Mouse (Mus musculus) frontal cortex, postnatal 36 days (tissue): ENCODE results near the gene Hs2st1.

Experiments used
- DNase-seq, 2 experiments: peaks; one replicate each; pipeline ENCODE4 v3.0.0; 2022; ENCODE audit warnings: low spot score in 2 of 2

The Hs2st1 gene

DNA sequence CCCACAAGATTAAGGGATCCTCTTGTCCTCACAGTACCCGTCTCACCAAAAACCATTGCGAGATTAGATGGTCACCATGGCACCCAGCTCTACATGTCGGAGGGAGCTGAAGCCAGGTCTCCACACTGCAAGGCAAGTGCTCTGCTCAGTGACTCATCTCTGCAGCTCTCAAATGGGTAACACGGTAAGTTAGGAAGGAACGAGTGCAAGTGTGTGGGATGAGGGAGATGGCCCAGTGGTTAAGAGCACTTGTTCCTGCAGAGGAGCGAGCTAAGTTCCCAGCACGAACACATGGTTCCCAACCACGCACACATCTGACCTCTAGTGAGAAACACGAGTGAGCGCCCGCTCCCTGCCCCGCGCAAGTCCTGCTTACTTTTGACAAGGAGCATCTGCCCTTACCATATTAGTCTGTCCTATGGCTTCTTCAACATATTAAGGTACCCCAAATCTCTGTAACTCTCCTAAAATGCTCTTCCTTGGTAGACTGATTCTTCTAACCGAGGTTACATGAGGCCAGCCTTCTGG lies 132.0 kb downstream of the Hs2st1 start:
- no peak for DNase-seq

DNA sequence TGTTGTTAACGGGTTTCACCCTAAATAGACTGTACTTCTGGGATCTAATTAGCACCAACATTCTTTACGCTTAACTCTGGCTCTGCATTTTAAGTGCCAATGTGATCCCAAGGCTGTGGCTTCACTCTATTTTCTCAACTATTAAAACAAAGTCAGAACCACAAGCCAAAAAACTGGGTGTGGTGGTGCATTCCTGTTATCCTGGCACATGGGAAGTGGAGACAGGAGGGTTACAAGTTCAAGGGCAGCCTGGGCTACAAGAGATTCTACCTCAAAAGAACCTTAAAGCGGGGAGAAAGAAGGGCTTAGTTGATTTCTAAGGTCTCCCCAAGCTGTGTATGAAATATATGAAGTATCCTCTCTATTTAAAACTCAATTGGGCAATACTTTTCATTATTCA lies 133.9 kb downstream of the Hs2st1 start:
- no peak for DNase-seq

GRCm38 (mm10) chr3:144435281-144435680 lies 134.7 kb downstream of the Hs2st1 start:
- DNase-seq = no peak

DNA sequence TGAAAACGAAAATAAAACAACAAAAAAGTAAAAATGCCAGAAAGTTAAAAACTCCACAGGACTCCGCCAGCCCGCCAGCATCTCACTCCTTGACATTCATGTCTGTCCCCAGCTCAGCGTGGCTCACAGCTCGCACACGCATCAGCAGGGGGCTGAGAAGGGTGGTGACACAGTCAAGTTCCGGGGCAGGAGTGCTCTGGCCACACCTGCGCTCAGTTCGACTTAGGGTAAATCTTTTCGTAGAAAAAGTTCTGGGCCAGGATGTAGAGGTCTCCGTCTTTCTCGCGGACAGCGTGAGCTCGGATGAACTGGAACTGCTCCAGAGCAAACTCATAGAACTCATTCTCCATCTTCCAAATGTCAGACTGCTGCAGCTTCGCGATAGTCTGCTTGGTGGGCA lies 135.7 kb downstream of the Hs2st1 start:
- DNase-seq = no peak

DNA sequence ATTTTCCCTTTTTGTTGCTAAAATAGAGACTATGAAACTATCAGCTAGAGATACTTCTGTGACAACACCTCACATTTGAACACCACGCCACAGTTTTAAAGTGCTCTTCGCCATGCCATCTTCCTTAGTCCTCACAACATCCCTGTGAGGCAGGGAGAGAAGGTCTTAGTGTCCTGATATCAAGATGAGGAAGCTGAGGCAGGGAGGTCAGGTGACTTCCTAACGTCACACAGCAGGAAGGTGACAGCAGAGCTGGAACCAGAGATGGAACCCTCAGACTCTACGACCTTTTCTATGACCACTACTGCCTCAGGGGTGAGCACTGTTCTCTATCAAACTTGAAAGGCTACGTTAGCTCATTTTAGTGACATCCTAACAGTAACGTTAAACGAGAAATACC lies 136.9 kb downstream of the Hs2st1 start:
- DNase-seq = no peak

DNA sequence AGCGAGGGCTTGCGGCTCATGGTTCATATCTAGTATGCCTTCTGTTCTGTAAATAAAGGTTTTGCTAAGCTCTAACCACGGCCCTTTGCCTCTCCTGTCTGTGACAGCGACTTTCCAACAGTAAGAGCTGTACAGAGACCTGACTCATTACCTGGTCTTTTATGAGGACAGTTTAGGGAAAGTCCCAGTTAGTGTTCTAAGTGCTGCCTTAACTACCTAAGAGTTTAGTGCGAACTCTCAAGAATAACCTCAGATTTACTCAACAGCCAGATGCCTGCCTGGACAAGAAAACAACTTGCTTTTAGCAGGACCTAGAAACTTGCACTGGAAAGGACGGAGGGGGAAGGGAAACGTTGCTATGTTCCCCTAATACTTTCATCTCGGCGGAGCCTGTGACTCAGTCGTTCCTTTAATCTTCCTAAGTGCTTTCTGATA lies 137.8 kb downstream of the Hs2st1 start:
- no peak for DNase-seq

- DNase-seq = no peak
These were observed 141.2 kb downstream of the Hs2st1 start for GRCm38 (mm10) chr3:144428514-144429431.

GRCm38 (mm10) chr3:144425041-144425448 lies 144.9 kb downstream of the Hs2st1 start:
- DNase-seq = peak; percentile 77 to 88

- DNase-seq = no peak
These were observed 148.4 kb downstream of the Hs2st1 start for GRCm38 (mm10) chr3:144421404-144422180.

- no peak for DNase-seq
These were observed 156.2 kb downstream of the Hs2st1 start for GRCm38 (mm10) chr3:144413821-144414220.

GRCm38 (mm10) chr3:144412538-144413272 lies 157.3 kb downstream of the Hs2st1 start:
- DNase-seq = no peak

DNA sequence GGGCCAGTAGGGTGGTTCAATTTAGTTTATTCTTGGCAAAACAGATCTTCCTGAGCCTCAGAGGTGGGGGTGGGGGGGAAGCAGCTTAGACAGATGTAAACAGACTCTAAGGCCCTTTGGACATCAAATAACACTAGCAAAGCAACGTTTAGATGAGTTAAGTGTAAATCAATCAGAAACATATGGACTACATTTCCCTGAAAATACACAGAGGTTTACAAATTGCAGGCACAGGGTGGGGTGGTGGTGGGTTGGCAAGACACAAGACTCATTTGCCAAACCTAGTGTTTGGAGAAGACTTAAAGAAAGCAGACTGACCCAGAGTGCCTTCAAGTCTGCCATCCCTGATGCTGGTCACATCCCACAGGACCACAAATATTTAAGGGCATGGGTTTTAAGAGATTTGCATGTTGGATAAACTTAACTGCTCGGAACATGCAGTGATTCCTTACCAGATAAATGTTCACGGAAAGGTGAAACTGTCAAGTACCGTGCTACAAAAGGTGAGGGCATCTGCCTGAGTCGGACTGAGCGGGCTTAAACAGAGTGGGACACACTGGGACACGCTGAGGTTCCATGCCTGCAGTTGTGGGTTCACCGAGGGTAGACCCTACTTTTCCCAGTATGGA lies 158.2 kb downstream of the Hs2st1 start:
- DNase-seq = no peak

GRCm38 (mm10) chr3:144411051-144411542 lies 158.9 kb downstream of the Hs2st1 start:
- DNase-seq = no peak

- no peak for DNase-seq
These were observed 161.0 kb downstream of the Hs2st1 start for GRCm38 (mm10) chr3:144408953-144409352.

DNA sequence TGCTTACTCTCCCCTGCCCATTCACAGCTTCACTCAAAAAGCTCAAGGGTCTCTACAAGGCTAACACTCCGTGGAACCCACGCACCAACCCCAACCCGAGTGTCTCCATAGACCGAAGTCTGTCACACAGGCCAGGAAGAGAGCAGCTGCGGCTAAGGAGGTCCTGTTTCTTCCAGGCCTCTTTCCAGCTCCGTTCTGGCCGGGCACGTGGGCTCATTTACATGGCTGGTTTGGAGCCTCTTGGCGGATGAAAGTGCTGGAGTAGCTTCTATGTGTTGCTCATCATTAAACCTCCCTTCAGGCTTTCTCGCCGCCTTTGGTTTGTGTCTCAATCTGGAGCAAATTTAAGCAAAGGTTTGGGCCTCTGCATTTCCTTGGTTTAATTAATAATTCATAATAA lies 164.7 kb downstream of the Hs2st1 start:
- no peak for DNase-seq

GRCm38 (mm10) chr3:144401292-144401691 lies 168.7 kb downstream of the Hs2st1 start:
- DNase-seq = no peak

DNA sequence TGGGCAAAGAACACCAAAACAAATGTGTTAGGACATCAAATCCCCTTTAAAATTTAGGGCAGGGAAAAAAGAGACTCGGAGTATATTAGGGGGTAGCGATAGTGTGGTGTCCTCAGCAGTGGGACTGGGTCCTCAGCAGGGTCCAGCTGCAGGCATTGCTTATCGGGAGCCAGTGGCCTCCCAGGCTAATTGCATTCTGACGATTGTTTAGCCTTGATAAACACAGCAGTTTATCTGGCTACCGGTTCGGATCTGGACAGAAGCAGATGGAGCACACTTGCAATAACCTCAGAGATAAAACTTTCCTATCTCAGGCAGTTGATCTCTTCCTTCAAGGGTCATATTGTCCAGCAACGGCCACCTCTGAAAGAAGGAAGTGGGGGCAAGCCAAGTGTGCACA lies 169.1 kb downstream of the Hs2st1 start:
- no peak for DNase-seq

DNA sequence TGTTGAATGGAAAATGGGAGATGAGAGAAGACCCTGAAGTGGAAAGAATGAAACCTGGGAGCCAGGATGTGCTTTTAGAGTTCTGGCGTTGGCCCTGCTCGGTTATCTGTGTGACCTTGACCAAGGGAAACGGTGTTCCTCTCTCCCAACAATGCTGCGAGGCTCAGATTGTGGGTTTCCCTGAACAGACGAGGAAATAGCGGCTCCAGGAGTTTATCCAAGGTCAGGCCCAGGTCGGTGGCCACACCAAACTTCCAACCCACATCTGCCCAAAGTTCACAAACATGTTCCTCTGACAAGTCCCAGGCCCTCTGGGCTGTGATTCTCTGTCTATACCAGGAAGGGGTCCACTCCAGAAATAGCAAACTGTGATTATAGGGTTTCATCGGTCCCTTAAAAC lies 169.6 kb downstream of the Hs2st1 start:
- no peak for DNase-seq

- DNase-seq = peak; percentile 90 to 92
These were observed 170.5 kb downstream of the Hs2st1 start for GRCm38 (mm10) chr3:144399358-144400096.

DNA sequence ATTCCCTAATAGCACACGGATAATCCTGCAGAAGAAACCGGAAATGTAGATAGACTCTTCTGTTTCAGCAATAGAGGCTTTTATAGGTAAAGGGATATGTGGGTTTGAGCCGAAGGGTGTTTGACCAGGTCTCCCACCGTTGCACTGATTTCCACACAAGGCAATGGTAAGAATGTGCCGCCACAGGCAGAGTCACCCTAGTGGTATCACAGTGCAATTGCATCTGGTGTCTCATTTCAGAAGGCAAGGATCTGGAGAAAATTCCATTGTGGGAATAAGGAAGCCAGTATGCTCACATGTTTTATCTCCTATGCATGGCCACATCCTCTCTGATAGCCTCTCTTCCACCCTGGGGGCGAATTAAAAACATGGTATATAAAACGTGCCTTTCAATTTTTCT lies 171.8 kb downstream of the Hs2st1 start:
- DNase-seq = no peak
